Comparison of ENCODE assay signal across 9 mouse cellular contexts in genomic region chr2:158555252-158555651, GRCm38 (mm10). TPM values are rescaled to one million over a fixed set of nuclear protein-coding genes. Genes with fewer than 3 reads are reported as not detected.
DNase-seq lines count a peak whose midpoint lies in the region; ATAC-seq lines count a peak whose summit lies in the region.
"Had no signal": no experiment of that assay in that cellular context is flagged by ENCODE, and none has a peak within 500 bp of the region (broad histone marks: within the 10 kb centered on the region; RNA-seq: fewer than 3 reads in every experiment).

No protein-coding gene starts in this region.

- DNase-seq in embryo, embryonic 10 days (ENCODE audit: low spot score): peak; percentile 12
- DNase-seq in embryo, embryonic 9.5 days (ENCODE audit: extremely low spot score): no peak
- DNase-seq in adrenal gland, postnatal 25 days: peak; percentile 49
- peak; percentile 62 to 70 for DNase-seq in kidney, postnatal 4 days
- peak; percentile 48 for DNase-seq in retina, embryonic 14.5 days (ENCODE audit: low spot score)
- no peak for DNase-seq in right cerebral cortex, adult 18-20 months
- DNase-seq in layer of hippocampus, postnatal 10 days (ENCODE audit: low spot score in 2 of 2): no peak

- no peak for ATAC-seq in heart, embryonic 15.5 days (replicated peaks; ENCODE audit: insufficient number of reproducible peaks, insufficient read depth, low FRiP score, low read depth)

- H3K36me3 ChIP-seq in heart, embryonic 15.5 days: no peaks in the 10 kb centered on the region
- H3K36me3 ChIP-seq: liver, embryonic 15.5 days had no signal

- H3K9ac ChIP-seq in heart, embryonic 15.5 days: no peak overlapping the region
- H3K9ac ChIP-seq: liver, embryonic 15.5 days had no signal

- H3K4me2 ChIP-seq in heart, embryonic 15.5 days: peak overlapping the region; percentile 56

- H3K4me1 ChIP-seq in heart, embryonic 15.5 days (replicated peaks): peaks cover 12% of the 10 kb centered on the region

- 2% methylated on average over 7 of the region's 7 CpGs for WGBS in heart, embryonic 15.5 days

- H3K27me3 ChIP-seq in heart, embryonic 15.5 days: peaks cover 52% of the 10 kb centered on the region

- no peak overlapping the region for H3K27ac ChIP-seq in heart, embryonic 15.5 days
- H3K27ac ChIP-seq: liver, embryonic 15.5 days had no signal

- no peaks in the 10 kb centered on the region for H3K9me3 ChIP-seq in heart, embryonic 15.5 days (replicated peaks)
- H3K9me3 ChIP-seq: liver, embryonic 15.5 days had no signal

- peak overlapping the region; percentile 17 for H3K4me3 ChIP-seq in heart, embryonic 15.5 days
- H3K4me3 ChIP-seq: liver, embryonic 15.5 days had no signal

RNA-seq across cellular contexts. Expression of gene Arhgap40, which starts 42.7 kb away (rescaled TPM):
- not detected in 2 replicates for total RNA-seq in adrenal gland, postnatal 25 days (2021)
- polyA plus RNA-seq in heart, embryonic 15.5 days (2015; fragmentation: Nextera tagmentation; extraction: Ambion mirVana): not detected in 2 replicates
- under 1 TPM in 1 of 2 experiments, not detected in 1; 0.38 TPM for total RNA-seq in layer of hippocampus, postnatal 10 days (2021)

RNA-seq across cellular contexts. Expression of gene Adig, which starts 52.8 kb away (rescaled TPM):
- 43.7 and 44.2 TPM in 2 replicates for total RNA-seq in adrenal gland, postnatal 25 days (2021)
- polyA plus RNA-seq in heart, embryonic 15.5 days (2015; fragmentation: Nextera tagmentation; extraction: Ambion mirVana): not detected in 2 replicates
- not detected for total RNA-seq in layer of hippocampus, postnatal 10 days (2021)
- polyA plus RNA-seq: liver, embryonic 15.5 days had no signal

RNA-seq across cellular contexts. Expression of gene Slc32a1, which starts 55.3 kb away (rescaled TPM):
- not detected in 2 replicates for total RNA-seq in adrenal gland, postnatal 25 days (2021)
- polyA plus RNA-seq in heart, embryonic 15.5 days (2015; fragmentation: Nextera tagmentation; extraction: Ambion mirVana): not detected in 2 replicates
- 10 to 100 TPM; 60.0 to 68.6 TPM for total RNA-seq in layer of hippocampus, postnatal 10 days (2021)
- polyA plus RNA-seq: liver, embryonic 15.5 days had no signal

Comparison
In these comparisons a context has a peak if more than half of its experiments do, and no peak if none do; other contexts are left out.
1. DNase-seq: peak in embryo, embryonic 10 days (single experiment), adrenal gland, postnatal 25 days (single experiment), kidney, postnatal 4 days (2 of 2) and retina, embryonic 14.5 days (single experiment); none in embryo, embryonic 9.5 days (single experiment), right cerebral cortex, adult 18-20 months (single experiment) and layer of hippocampus, postnatal 10 days (0 of 2).
2. RNA of gene Adig, which starts 52.8 kb away (total RNA-seq): 43.7 to 44.2 TPM in adrenal gland, postnatal 25 days; not detected in layer of hippocampus, postnatal 10 days; every median in the first group is over 10 times any median in the second.
3. RNA of gene Slc32a1, which starts 55.3 kb away (total RNA-seq): 60.0 to 68.6 TPM in layer of hippocampus, postnatal 10 days; not detected in adrenal gland, postnatal 25 days; every median in the first group is over 10 times any median in the second.